ENCODE assay signal across 9 mouse cellular contexts in the genomic region with DNA sequence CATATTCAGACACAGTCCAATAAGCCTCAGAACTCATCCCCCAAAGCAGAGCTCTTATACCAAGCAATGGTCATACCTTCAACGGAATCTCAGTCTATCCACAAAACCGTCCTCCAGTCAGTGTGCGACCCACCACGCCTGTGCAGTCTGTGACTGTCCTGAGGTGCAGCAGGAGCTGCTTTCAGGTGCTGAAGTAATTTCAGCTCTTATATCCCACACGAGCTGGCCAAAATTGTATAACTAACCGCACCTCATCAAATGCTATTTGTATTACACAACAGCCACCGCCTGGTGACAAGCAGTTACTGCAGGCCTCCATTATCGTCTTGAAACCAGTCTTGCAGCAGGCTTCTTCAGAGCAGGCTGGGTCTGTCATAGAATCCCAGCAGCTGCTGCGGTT. TPM values are rescaled to one million over a fixed set of nuclear protein-coding genes. Genes with fewer than 3 reads are reported as not detected.
DNase-seq lines count a peak whose midpoint lies in the region; ATAC-seq lines count a peak whose summit lies in the region.
"Had no signal": no experiment of that assay in that cellular context is flagged by ENCODE, and none has a peak within 500 bp of the region (broad histone marks: within the 10 kb centered on the region; RNA-seq: fewer than 3 reads in every experiment).

No protein-coding gene starts in this region.

- no peak overlapping the region for H3K4me3 ChIP-seq in forebrain, embryonic 15.5 days
- H3K4me3 ChIP-seq: neural tube, embryonic 12.5 days had no signal

- ATAC-seq in forebrain, embryonic 15.5 days (replicated peaks), result peak; percentile 62; the same call in 1 of the 2 replicates

- H3K36me3 ChIP-seq in forebrain, embryonic 15.5 days, result no peaks in the 10 kb centered on the region

- H3K27me3 ChIP-seq in forebrain, embryonic 15.5 days, result no peaks in the 10 kb centered on the region
- H3K27me3 ChIP-seq: neural tube, embryonic 12.5 days had no signal

- peaks cover 6% of the 10 kb centered on the region for H3K4me1 ChIP-seq in forebrain, embryonic 15.5 days
- H3K4me1 ChIP-seq: neural tube, embryonic 12.5 days had no signal

- no peak overlapping the region for H3K27ac ChIP-seq in forebrain, embryonic 15.5 days (replicated peaks)
- H3K27ac ChIP-seq: neural tube, embryonic 12.5 days had no signal

- no peak overlapping the region for H3K4me2 ChIP-seq in forebrain, embryonic 15.5 days (replicated peaks)
- H3K4me2 ChIP-seq: neural tube, embryonic 12.5 days had no signal

- no peaks in the 10 kb centered on the region for H3K9me3 ChIP-seq in forebrain, embryonic 15.5 days
- H3K9me3 ChIP-seq: neural tube, embryonic 12.5 days had no signal

- WGBS in forebrain, embryonic 15.5 days, result 49% methylated on average over 9 of the region's 9 CpGs

- peak; percentile 51 for DNase-seq in Muller cell, postnatal 12 days (ENCODE audit: inconsistent ontology term)
- peak; percentile 44 for DNase-seq in cerebellum, adult 11 months
- DNase-seq in heart, postnatal 4 days, result peak; percentile 72
- DNase-seq in layer of hippocampus, postnatal 10 days (ENCODE audit: low spot score in 2 of 2), result peak; percentile 62 to 67
- DNase-seq in lung, postnatal 10 days, result peak; percentile 80
- DNase-seq in right cerebral cortex, adult 2 months (ENCODE audit: low spot score in 2 of 2), result peak; percentile 80 to 89
- DNase-seq in c-Kit-positive CD71-positive TER-119-positive erythroid progenitor cells, embryonic 14.5 days (ENCODE audit: low spot score), result no peak

- H3K9ac ChIP-seq in forebrain, embryonic 15.5 days (replicated peaks), result no peak overlapping the region
- H3K9ac ChIP-seq: neural tube, embryonic 12.5 days had no signal

RNA-seq across cellular contexts. Expression of gene Slc23a2, which starts 33.6 kb away (rescaled TPM):
- 27.6 and 30.2 TPM in 2 replicates for polyA plus RNA-seq in forebrain, embryonic 15.5 days (2015; fragmentation: Nextera tagmentation; extraction: Ambion mirVana)
- total RNA-seq in heart, postnatal 4 days (2021), result 10 to 100 TPM; 20.3 to 22.8 TPM
- 10 to 100 TPM; 78.4 to 79.9 TPM for total RNA-seq in layer of hippocampus, postnatal 10 days (2021)
